Mouse (Mus musculus): Measurements from ENCODE around the gene Ccser2.
A peak's percentile ranks its signal among the peaks of the same experiment; 100 is the strongest.

GRCm38 (mm10) chr14:36919146-36919545 is 49.4 kb downstream of the Ccser2 start:
- TF ChIP-seq CTCF (IDR thresholded peaks at IDR 0.05) = no peak
- peak; percentile 91 for TF ChIP-seq EP300 (IDR thresholded peaks at IDR 0.05; ENCODE audit: insufficient read depth, low read depth, low read length)
